Mouse (Mus musculus) heart, embryonic 14.5 days (tissue): Measurements from ENCODE around the gene Adam25. TPM values are rescaled to one million over a fixed set of nuclear protein-coding genes. Genes with fewer than 3 reads are reported as not detected.
"Not testable (repeated sequence)": the region's sequence is repeated elsewhere in the genome, so short reads cannot be mapped to it uniquely, and the experiment has no call there.

Experiments used
- ATAC-seq: fragments of 200-750 bp; cut with Nextera tagmentation; 2 replicates; pipeline ENCODE4 v1.8.0; 2017; ENCODE audit warnings: low read depth, moderate TSS enrichment; ENCODE audit not compliant: insufficient number of reproducible peaks, insufficient read depth, low FRiP score
- H3K27ac ChIP-seq, 2 experiments: fragments of 200-500 bp in 1 of 2; fragments of 300-500 bp in 1 of 2; sonication (generic) in 1 of 2; replicated peaks in 1 of 2; 2 replicates each; pipeline ENCODE4 v1.5.1; 2012 to 2014; ENCODE audit warnings: low read depth in 2 of 2, low read length in 2 of 2, control low read depth in 1 of 2, mild to moderate bottlenecking in 1 of 2, mixed read lengths in 1 of 2; ENCODE audit not compliant: control insufficient read depth in 1 of 2, insufficient read depth in 1 of 2
- H3K27me3 ChIP-seq: fragments of 300-500 bp; sonication (generic); 2 replicates; pipeline ENCODE4 v1.6.1; 2014; ENCODE audit warnings: mild to moderate bottlenecking, low read length, control low read depth; ENCODE audit not compliant: control insufficient read depth, insufficient read depth
- H3K36me3 ChIP-seq: fragments of 300-500 bp; sonication (generic); 2 replicates; pipeline ENCODE4 v1.6.1; 2014; ENCODE audit warnings: mild to moderate bottlenecking, control low read depth, low read length, mixed read lengths; ENCODE audit not compliant: control insufficient read depth, insufficient read depth
- H3K4me1 ChIP-seq, 2 experiments: fragments of 200-500 bp in 1 of 2; fragments of 300-500 bp in 1 of 2; sonication (generic) in 1 of 2; 2 replicates each; pipeline ENCODE4 v1.6.1; 2012 to 2014; ENCODE audit warnings: low read length in 2 of 2, control low read depth in 1 of 2, mixed read lengths in 1 of 2; ENCODE audit not compliant: control insufficient read depth in 2 of 2, insufficient read depth in 2 of 2
- H3K4me2 ChIP-seq: fragments of 300-500 bp; sonication (generic); 2 replicates; pipeline ENCODE4 v1.6.1; 2014; ENCODE audit warnings: mild to moderate bottlenecking, low read length
- H3K4me3 ChIP-seq, 2 experiments: fragments of 200-500 bp in 1 of 2; fragments of 300-500 bp in 1 of 2; sonication (generic) in 1 of 2; 2 replicates each; pipeline ENCODE4 v1.5.1; 2012 to 2014; ENCODE audit warnings: low read length in 2 of 2, mild to moderate bottlenecking in 2 of 2, control low read depth in 1 of 2, low read depth in 1 of 2, moderate library complexity in 1 of 2; ENCODE audit not compliant: control insufficient read depth in 1 of 2, insufficient read depth in 1 of 2
- H3K9ac ChIP-seq: fragments of 300-500 bp; sonication (generic); 2 replicates; pipeline ENCODE4 v1.6.1; 2014; ENCODE audit warnings: mild to moderate bottlenecking, low read length
- H3K9me3 ChIP-seq: fragments of 300-500 bp; sonication (generic); 2 replicates; pipeline ENCODE4 v1.6.1; 2016; ENCODE audit warnings: low read length, control low read depth; ENCODE audit not compliant: control insufficient read depth
- WGBS: fragments of 180-500 bp; shearing (Covaris S2); extraction: QIAGEN DNeasy Blood & Tissue Kit; methylation state at CpG from one replicate; pipeline ENCODE4 v1.1.7; 2014; 5-methylcytosine and 5-hydroxymethylcytosine counted together
- polyA plus RNA-seq: library from polyadenylated mRNA; unstranded; fragments of >200 nt; fragmentation: Nextera tagmentation; extraction: Ambion mirVana; gene quantifications from 2 replicates; pipeline ENCODE4 v1.2.1, GENCODE M21; 2014

Adam25 gene
- polyA plus RNA-seq = not detected in 2 replicates

DNA sequence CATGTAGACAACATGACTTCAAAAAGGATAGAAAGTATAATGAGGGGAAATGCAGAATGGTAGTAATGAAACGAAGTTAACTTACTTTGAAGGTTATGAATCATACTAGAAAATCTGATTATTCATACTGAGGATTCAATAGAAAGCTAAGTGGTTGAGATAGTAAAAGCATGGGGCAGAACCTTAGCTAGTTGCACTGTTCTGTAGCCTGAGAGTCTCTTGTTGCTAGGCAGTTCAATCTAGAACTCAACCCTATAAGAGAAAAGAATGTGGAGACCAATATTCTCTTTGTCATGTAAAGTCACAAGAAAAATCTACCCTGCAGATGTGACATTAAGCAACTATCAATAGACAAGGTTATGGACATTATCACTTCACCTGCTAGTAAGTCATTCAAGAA, at the start of gene Adam25:
Gene Adam25 (plus strand): TSS at position 301 of the 400 bp plus-strand sequence.
- not testable (repeated sequence) for H3K27ac ChIP-seq, H3K9me3 ChIP-seq, H3K4me2 ChIP-seq, H3K4me1 ChIP-seq, H3K4me3 ChIP-seq, H3K36me3 ChIP-seq, H3K27me3 ChIP-seq, ATAC-seq, H3K9ac ChIP-seq
- WGBS = 29% methylated on average over 1 of the region's 1 CpGs

DNA sequence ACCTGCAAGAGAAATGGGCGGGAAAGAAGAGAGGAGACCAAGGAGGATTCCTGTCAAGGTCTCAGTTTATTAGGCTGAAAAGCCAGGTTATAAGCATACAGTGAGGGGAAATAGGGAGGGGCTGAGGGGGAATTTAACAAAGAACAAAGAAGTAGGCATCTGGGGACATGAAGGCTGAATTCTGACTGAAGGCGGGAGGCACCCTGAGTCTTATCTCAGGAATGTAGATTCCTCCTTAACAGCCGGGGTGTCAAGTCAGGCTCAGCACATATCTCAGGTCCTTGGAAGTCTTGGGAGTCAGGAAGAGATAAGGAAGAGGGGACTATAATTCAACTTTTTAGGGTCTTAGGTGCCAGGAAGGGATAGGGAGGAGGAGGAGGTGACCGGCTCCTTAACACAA, 36.6 kb upstream of the Adam25 start:
- not testable (repeated sequence) for H3K27ac ChIP-seq, ATAC-seq, H3K9ac ChIP-seq, H3K36me3 ChIP-seq, H3K4me1 ChIP-seq, H3K9me3 ChIP-seq, H3K27me3 ChIP-seq, H3K4me3 ChIP-seq, H3K4me2 ChIP-seq
- WGBS = 60% methylated on average over 4 of the region's 4 CpGs

DNA sequence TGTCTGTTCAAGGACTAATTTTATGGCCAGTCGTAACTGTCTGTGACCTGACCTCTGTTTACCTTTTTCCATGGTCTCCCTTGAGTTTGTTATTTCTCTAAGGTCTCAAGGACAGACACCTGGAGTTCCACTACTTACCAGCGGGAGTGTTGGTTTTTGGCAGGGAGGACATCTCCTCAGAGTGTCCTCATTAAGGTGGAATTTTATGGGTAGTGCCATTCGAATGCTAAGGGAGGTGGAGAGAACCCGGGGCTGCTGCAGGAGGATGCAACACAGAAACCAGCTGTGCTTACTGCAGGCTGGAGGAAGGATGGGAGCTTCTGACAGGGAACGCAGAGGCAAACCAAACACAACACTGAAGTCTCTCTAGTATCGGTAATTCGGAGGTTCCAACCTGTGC, 36.0 kb upstream of the Adam25 start:
- Histone ChIP-seq H3K9ac (no peak overlapping the region), H3K4me1 (no peaks in the 10 kb centered on the region), H3K9me3 (0 out of 2 replicates have a peak, but pooled peaks cover 6% of the 10 kb centered on the region), H3K4me2 (no peak overlapping the region), H3K36me3 (no peaks in the 10 kb centered on the region), H3K27me3 (no peaks in the 10 kb centered on the region), H3K27ac (no peak overlapping the region), H3K4me3 (no peak overlapping the region)
- ATAC-seq = no peak
- WGBS = 86% methylated on average over 7 of the region's 7 CpGs

DNA sequence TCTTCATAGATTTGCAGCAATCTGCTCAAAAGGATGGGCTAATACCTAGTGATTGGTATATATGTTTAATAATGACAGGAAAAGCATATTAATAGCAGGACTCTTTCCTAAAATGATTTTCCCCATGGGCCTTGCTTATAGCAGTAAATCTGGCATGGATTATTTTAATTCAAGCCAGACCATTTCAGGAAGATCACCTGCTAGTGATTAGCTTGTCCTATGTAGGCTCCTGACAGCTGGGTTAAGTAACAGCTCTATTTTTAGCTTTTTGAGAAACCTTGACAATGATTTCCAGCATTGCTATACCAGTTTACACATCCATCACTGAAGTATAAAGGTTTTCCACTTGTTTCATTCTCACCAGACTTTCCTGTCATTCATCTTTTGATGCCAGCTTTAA, 31.3 kb downstream of the Adam25 start:
- ATAC-seq = no peak
- Histone ChIP-seq H3K27ac (no peak overlapping the region), H3K4me1 (no peaks in the 10 kb centered on the region), H3K36me3 (no peaks in the 10 kb centered on the region), H3K4me3 (no peak overlapping the region), H3K9me3 (no peaks in the 10 kb centered on the region), H3K4me2 (no peak overlapping the region), H3K9ac (no peak overlapping the region), H3K27me3 (no peaks in the 10 kb centered on the region)

DNA sequence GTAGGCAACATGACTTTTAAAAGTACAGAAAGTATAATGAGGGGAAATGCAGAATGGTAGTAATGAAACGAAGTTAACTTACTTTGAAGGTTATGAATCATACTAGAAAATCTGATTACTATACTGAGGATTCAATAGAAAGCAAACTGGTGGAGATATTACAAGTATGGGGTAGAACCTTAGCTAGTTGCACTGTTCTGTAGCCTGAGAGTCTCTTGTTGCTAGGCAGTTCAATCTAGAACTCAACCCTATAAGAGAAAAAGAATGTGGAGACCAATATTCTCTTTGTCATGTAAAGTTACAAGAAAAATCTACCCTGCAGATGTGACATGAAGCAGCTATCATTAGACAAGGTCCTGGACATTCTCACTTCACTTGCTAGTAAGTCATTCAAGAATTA, 41.0 kb downstream of the Adam25 start, which contains the start of gene Adam20:
Gene Adam20 (plus strand): TSS at position 301 of the 400 bp plus-strand sequence.
- WGBS = 52% methylated on average over 1 of the region's 1 CpGs

DNA sequence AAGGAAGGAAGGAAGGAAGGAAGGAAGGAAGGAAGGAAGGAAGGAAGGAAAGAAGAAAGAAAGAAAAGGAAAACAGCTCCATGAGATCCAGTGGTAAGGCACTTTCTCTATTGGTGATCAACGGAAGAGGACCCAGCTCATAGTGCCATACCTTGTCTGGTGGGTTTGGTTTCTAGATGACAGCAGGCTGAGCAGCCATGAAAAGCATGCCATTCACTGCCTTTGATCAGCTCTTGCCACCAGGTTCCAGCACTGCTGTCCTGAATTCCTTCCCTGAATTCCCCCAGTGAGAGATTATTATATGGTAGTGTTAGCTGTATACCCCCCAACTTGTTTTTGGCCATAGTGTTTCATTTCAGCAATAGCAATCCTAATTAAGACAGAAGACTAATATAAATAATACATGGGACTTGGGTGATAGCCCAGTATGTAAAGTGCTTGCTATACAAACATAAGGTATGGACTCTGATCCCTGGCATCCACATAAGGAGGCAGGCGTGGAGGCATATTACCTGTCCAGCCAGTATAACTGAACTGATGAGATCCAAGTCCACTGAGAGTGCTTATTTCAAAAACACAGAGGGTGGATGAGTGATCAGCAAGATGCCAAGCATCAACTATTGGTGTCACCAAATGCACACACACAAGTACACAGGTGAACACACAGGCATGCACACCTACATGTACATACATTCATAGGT, 51.5 kb downstream of the Adam25 start:
- Histone ChIP-seq H3K4me2 (no peak overlapping the region), H3K27ac (no peak overlapping the region), H3K36me3 (no peaks in the 10 kb centered on the region), H3K4me3 (no peak overlapping the region), H3K9ac (no peak overlapping the region), H3K4me1 (no peaks in the 10 kb centered on the region), H3K27me3 (no peaks in the 10 kb centered on the region), H3K9me3 (no peaks in the 10 kb centered on the region)
- WGBS = 89% methylated on average over 2 of the region's 2 CpGs
- ATAC-seq = no peak

More for the DNA sequence above, 41.0 kb downstream of the Adam25 start, which contains the start of gene Adam20:
- H3K4me1 ChIP-seq, H3K4me2 ChIP-seq, ATAC-seq, H3K9ac ChIP-seq, H3K27me3 ChIP-seq, H3K27ac ChIP-seq, H3K4me3 ChIP-seq, H3K9me3 ChIP-seq, H3K36me3 ChIP-seq: not testable (repeated sequence)

Other genes starting within 250 kb of the Adam25 start
- not detected in 2 replicates for gene Adam24, start 77.1 kb upstream of the Adam25 start, polyA plus RNA-seq
- gene Adam20, start 41.1 kb downstream of the Adam25 start, polyA plus RNA-seq = not detected in 2 replicates
- not detected in 2 replicates for gene Adam39, start 70.8 kb downstream of the Adam25 start, polyA plus RNA-seq